Mouse (Mus musculus) mature B cell (primary cell): Measurements from ENCODE around the gene Syde2.

Experiments
- in situ Hi-C: fragments of 300-500 bp; cut with MboI; formaldehyde crosslinking; loops from 2 replicates; pipeline ENCODE4 v1.14.3; 2019

The Syde2 gene

GRCm38 (mm10) chr3:145987268-145987969, at the start of gene Syde2:
Syde2 (plus strand) TSS chr3:145987870.
- in situ Hi-C loops = no loop called here

GRCm38 (mm10) chr3:145938405-145939349, 49.0 kb upstream of the Syde2 start:
- in situ Hi-C loops = loop anchor here (25.0 kb wide), 1 partner anchor 249 kb away; no protein-coding TSS in a partner anchor

- in situ Hi-C loops = loop anchor here (25.0 kb wide), 1 partner anchor 248 kb away; no protein-coding TSS in a partner anchor
These were observed 48.3 kb upstream of the Syde2 start for GRCm38 (mm10) chr3:145939402-145939801.

GRCm38 (mm10) chr3:145939971-145940370, 47.7 kb upstream of the Syde2 start:
- in situ Hi-C loops = loop anchor here (25.0 kb wide), 1 partner anchor 247 kb away; no protein-coding TSS in a partner anchor

- in situ Hi-C loops = loop anchor here (25.0 kb wide), 1 partner anchor 245 kb away; no protein-coding TSS in a partner anchor
These were observed 45.7 kb upstream of the Syde2 start for GRCm38 (mm10) chr3:145941971-145942370.

GRCm38 (mm10) chr3:145944348-145944747, 43.3 kb upstream of the Syde2 start:
- in situ Hi-C loops = loop anchor here (25.0 kb wide), 1 partner anchor 243 kb away; no protein-coding TSS in a partner anchor

- in situ Hi-C loops = loop anchor here (25.0 kb wide), 1 partner anchor 241 kb away; no protein-coding TSS in a partner anchor
These were observed 41.8 kb upstream of the Syde2 start for GRCm38 (mm10) chr3:145945904-145946303.

- in situ Hi-C loops = loop anchor here (25.0 kb wide), 1 partner anchor 241 kb away; no protein-coding TSS in a partner anchor
These were observed 41.0 kb upstream of the Syde2 start for GRCm38 (mm10) chr3:145946654-145947053.

GRCm38 (mm10) chr3:145947539-145948204, 40.0 kb upstream of the Syde2 start:
- in situ Hi-C loops = loop anchor here (25.0 kb wide), 1 partner anchor 240 kb away; no protein-coding TSS in a partner anchor

- in situ Hi-C loops = no loop called here
These were observed 37.4 kb upstream of the Syde2 start for GRCm38 (mm10) chr3:145950034-145950814.

- in situ Hi-C loops = no loop called here
These were observed 36.9 kb upstream of the Syde2 start for GRCm38 (mm10) chr3:145950815-145951130.

GRCm38 (mm10) chr3:145951287-145952165, 36.1 kb upstream of the Syde2 start:
- in situ Hi-C loops = no loop called here

- in situ Hi-C loops = no loop called here
These were observed 34.7 kb upstream of the Syde2 start for GRCm38 (mm10) chr3:145952945-145953344.

- in situ Hi-C loops = no loop called here
These were observed 34.3 kb upstream of the Syde2 start for GRCm38 (mm10) chr3:145953411-145953810.

GRCm38 (mm10) chr3:145959824-145960223, 27.8 kb upstream of the Syde2 start:
- in situ Hi-C loops = no loop called here

GRCm38 (mm10) chr3:145962411-145962810, 25.3 kb upstream of the Syde2 start:
- in situ Hi-C loops = no loop called here

- in situ Hi-C loops = no loop called here
These were observed 24.3 kb upstream of the Syde2 start for GRCm38 (mm10) chr3:145963101-145964017.

GRCm38 (mm10) chr3:145964018-145964387, 23.7 kb upstream of the Syde2 start:
- in situ Hi-C loops = no loop called here

- in situ Hi-C loops = no loop called here
These were observed 23.2 kb upstream of the Syde2 start for GRCm38 (mm10) chr3:145964473-145964872.
